Mouse (Mus musculus): ENCODE data around the gene Fbxo47.

Fbxo47 gene

DNA sequence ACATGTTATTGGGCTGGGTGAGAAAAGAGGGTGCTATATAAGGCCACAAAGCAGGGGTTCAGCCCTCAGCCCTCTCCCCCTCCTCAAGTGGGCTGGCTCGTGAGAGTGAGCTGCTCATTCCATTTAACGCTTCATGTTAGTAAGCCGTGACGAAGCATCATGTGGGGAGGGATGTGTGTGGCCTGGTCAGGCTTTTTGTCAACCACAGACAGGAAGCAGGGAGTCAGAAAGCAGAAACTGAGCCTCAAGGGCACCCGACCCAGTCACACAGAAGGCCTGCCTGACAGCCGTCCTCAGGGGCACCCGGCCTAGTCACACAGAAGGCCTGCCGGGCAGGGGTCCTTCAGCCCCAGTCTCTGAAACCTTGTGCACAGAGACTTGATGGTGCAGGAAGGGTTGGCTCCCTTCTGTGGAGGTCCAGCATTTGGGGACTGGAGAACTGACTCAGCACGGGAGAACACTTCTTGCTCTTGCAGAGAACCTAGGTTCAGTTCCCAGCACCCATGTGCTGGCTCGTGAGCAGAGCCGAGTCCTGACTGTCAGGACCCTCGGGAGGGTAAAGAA is 54.0 kb downstream of the Fbxo47 start:
- no peak for DNase-seq (ENCODE audit: low spot score)

- no peak for DNase-seq (ENCODE audit: low spot score)
Observed at GRCm38 (mm10) chr11:97829365-97829764, 54.6 kb downstream of the Fbxo47 start.

GRCm38 (mm10) chr11:97827654-97828053 is 56.3 kb downstream of the Fbxo47 start:
- DNase-seq (ENCODE audit: low spot score): no peak

- no peak for DNase-seq (ENCODE audit: low spot score)
Observed at GRCm38 (mm10) chr11:97826414-97826813, 57.5 kb downstream of the Fbxo47 start.

GRCm38 (mm10) chr11:97825971-97826370 is 58.0 kb downstream of the Fbxo47 start:
- DNase-seq (ENCODE audit: low spot score): no peak

DNA sequence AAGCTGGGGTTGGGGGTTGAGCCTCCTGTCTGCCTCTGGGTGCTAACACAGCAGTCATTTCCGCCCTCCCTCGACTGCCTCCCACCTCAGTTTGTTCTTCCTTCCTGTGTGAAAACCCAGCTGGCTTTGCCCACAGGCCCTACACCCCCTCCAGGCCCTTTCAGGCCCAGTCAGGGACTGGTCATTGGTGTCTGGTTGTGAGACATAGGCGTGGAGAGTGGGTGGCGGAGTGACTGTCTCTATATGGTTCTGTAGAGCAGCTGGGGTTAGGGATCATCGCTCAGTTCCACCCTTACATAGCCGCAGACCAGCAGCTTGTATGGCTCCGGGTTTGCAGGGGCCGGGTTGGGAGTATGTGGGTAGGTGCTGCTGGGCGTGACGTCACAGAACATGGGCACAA is 58.7 kb downstream of the Fbxo47 start:
- DNase-seq (ENCODE audit: low spot score): no peak

- no peak for DNase-seq (ENCODE audit: low spot score)
Observed at GRCm38 (mm10) chr11:97824895-97825294, 59.1 kb downstream of the Fbxo47 start.

- DNase-seq (ENCODE audit: low spot score): no peak
Observed at GRCm38 (mm10) chr11:97824168-97824567, 59.8 kb downstream of the Fbxo47 start.

DNA sequence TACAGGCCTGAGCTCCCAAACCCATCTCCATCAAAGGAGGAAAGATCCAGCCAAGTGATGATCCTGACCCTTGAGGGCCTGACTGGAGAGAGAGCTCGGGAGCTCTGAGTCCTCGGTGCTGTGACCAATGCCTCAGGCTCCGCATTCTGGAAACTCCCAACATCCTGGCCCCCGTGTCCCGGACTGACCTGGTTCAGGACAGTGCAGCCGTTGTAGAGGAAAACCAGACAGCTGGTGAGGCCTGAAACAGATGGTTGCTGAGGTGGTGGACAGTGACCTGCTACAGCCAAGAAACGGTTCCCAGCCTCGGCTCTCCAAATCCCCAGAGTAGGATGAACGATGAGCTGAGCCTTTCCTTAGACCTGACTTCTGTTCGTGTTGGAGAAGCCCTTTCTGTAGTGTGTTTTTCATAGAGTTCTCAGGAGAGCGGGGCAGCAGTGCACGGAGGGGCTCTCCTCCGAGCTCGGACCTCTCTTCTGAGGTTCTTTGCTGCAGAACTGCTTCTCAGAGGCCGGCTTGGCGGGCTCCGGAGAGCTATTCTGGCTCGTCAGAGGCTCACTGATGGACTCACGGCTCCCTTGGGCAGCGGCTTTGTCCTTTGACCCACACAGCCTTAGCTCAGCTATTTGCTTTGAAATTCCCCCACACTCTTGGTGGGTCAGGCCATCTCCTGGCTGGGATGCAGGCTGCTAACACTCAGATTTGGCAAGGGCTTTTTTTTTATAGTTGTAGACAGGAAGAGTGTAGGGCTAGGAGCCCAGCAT is 60.9 kb downstream of the Fbxo47 start:
- no peak for DNase-seq (ENCODE audit: low spot score)

DNA sequence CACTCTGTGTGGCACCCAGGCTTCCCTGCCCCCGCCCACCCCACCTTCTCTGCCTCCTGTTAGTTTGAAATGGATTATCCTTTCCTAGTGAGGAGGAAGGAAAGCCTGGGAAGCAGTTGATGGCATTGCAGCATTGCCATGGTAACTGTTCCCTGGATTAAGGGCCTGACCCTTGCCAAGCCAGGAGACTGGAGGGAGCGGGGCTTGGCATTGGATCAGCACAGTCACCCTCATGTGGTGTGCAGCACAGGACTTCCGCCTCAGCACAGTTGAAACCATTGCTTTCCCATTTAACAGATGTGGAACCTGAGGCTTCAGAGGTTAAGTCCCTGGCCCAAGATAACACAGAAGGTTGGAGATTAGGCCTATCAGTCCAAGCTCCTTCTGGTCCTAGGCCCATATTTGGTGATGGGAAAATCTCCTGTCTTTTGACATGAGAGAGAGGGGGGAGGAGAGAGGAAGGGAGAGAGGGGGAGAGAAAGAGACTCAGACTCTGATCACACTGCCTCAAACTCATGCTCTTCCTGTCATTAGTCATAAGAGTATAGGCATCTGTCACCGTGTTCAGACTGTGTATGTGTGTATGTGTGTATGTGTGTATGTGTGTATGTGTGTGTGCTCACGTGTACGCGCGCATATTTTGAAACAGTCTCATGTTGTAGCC is 62.4 kb downstream of the Fbxo47 start:
- DNase-seq (ENCODE audit: low spot score): no peak

- DNase-seq (ENCODE audit: low spot score): peak; percentile 63
Observed at GRCm38 (mm10) chr11:97820840-97821239, 63.1 kb downstream of the Fbxo47 start.

DNA sequence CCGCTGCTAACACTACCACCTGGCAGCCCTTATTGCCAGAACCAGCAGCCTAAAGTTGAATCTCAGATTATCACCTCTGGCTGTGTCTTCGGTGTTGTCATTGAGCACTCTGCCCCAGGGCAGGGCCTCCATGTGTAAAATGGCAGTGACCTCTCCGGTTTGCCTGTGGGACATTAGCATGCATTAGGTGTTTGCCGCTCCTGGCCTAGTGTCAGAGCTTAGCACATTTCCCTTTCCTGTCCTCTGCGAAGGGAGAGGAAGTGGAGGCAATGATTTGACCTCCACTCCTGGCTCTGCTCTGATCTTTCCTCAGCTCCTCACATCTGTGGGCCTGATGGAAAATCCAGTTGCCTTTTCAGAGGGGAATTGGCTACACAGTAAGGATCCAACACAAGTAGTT is 64.0 kb downstream of the Fbxo47 start:
- no peak for DNase-seq (ENCODE audit: low spot score)

DNA sequence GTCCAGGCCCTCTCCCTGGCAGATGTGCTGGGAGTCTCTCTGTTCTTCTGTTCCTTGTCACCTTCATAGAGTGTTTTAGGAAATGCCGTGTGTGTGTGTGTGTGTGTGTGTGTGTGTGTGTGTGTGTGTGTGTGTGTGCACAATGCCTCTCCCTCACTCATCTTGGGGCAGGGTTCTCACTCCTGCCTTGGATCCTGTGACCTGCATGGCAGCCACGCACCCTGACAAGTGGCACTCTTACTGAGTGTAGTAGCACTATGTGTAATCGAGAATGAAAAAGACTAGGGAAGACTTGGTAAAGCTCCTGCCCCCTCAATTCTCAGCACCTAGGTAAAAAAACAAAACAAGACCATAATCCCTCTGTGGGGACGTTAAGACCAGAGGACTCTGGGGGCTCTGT is 64.9 kb downstream of the Fbxo47 start:
- DNase-seq (ENCODE audit: low spot score): no peak

GRCm38 (mm10) chr11:97818571-97818970 is 65.4 kb downstream of the Fbxo47 start:
- DNase-seq (ENCODE audit: low spot score): peak; percentile 48

DNA sequence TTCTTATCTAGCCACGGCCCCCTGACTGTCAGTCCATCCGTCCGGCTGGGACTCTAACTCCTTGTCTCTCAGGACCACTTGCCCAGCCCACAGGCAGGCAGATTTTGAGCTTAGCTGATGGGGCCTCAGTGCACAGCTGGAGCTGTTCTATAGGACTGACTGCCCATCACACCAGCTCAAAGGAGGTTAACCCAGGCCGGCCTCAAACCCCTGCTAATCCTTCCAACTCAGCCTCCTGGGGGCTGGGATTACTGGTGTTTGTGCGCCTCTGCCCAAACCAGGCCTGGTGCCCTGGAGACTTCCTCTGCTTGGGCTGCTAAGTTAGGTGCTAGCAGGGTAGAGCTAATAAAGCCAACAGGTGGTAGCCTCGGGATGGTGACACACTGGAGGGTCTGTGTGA is 66.0 kb downstream of the Fbxo47 start:
- no peak for DNase-seq (ENCODE audit: low spot score)

DNA sequence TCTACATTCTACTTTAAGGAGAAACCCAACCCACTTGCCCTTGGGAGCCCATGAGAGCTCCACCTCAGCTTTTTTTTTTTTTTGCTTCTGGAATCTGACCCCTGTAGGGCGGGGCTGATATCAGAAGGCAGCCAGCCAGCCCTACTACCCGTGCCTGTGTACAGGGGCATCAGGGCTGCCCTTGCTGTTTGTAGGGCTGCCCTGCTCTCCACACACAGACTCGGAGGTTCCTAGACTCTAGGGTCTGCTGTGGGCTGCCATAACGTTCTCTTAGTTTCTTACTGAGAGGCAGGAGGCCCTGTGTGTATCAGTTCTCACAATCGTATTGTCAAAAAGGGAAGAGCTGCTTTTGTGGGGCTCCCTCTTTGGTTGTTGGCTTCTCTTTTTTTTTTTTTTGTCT is 66.6 kb downstream of the Fbxo47 start:
- no peak for DNase-seq (ENCODE audit: low spot score)

DNA sequence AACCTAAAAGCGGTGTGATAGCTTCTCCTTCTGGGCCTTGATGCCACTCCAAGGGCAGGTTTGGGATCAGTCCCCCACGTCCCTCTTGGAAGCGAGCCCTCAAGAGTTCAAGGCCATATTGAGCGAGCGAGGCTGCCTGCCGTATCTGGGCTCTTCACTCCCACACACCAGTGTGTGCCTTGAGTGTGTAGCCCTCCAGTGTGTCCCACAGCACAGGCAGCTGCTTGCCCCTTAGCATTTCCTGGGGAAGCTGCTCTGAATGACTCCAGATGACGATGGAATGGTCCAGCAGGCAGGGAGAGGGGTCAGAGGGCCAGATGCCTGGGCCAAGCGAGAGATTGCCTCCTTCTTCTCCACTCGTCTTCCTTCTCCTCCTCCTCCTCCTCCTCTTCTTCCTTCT is 67.0 kb downstream of the Fbxo47 start:
- DNase-seq (ENCODE audit: low spot score): no peak

GRCm38 (mm10) chr11:97816176-97816575 is 67.8 kb downstream of the Fbxo47 start:
- DNase-seq (ENCODE audit: low spot score): no peak

GRCm38 (mm10) chr11:97815736-97816135 is 68.2 kb downstream of the Fbxo47 start:
- DNase-seq (ENCODE audit: low spot score): no peak

GRCm38 (mm10) chr11:97813746-97814515 is 70.0 kb downstream of the Fbxo47 start:
- DNase-seq (ENCODE audit: low spot score): no peak

DNA sequence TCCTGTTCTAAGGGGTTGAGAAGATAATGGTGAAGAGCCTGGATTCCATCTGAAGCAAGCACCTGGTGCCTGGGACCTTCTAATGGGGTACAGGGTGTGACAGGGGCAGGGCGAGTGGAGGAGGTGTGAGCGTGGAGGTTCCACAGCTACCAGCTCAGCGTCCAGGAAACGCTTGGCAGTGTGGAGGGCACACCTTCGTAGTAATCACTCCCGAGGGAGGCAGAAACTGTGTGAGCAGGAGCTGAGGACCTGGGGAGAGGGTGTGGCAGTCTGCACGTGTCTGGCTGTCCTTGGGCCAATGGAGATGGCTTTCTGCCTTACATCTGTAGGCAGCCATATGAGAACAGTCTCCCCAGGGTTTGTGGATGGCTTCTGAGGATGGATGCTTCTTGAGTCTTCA is 70.9 kb downstream of the Fbxo47 start:
- no peak for DNase-seq (ENCODE audit: low spot score)

DNA sequence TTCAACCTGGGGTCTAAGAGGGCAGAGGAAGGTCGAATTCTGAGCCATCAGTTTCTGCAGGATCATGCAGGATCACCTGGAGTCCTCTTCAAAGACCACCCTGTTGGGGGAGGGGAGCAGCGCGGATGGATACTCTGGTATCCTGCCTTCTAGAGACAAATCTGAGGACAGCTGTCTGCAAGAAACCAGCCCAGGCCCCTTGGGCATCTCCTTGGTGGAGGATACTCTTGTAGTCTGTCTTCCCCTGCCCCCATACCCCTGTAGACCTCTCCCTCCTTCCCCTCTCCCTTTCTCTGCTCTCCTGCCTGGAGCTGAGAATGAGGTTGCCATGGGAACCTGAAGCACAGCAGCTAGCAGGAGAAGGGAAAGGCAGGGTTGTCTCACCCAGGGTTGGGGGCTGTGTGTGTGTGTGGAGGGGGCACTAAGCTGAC is 71.4 kb downstream of the Fbxo47 start:
- DNase-seq (ENCODE audit: low spot score): no peak

All from lung, postnatal 25 days (tissue).